Mouse (Mus musculus): ENCODE measurements at regions not wholly inside any gene's neighbourhood (a gene's known extent, or its start where the extent isn't known, plus 50 kb on each side); places are given as distances from the start of the nearest gene placed in this dataset.

- TF ChIP-seq CTCF (conservative IDR thresholded peaks at IDR 0.05; ENCODE audit: insufficient read depth, insufficient read length, low read depth, low read length) (no peak), POLR2A (IDR thresholded peaks at IDR 0.05; ENCODE audit: low read depth, low read length) (no peak)
Observed at GRCm38 (mm10) chr3:52643100-52643551, 373.9 kb downstream of the Cog6 start.

Measured in kidney, adult 2 months (tissue).